Mouse (Mus musculus) stomach, postnatal 0 days (tissue): ENCODE measurements around the gene Xkr7.

Experiments
- CTCF ChIP-seq: IDR thresholded peaks from 2 replicates; pipeline ENCODE4 v1.5.1; 2016; ENCODE audit warnings: antibody characterized with exemption, low read depth, mild to moderate bottlenecking, moderate library complexity
- EP300 ChIP-seq: optimal IDR thresholded peaks from 2 replicates; pipeline ENCODE3; 2016; ENCODE audit warnings: antibody characterized with exemption

- TF ChIP-seq CTCF (no peak), EP300 (no peak)
These were observed 40.1 kb upstream of the Xkr7 start for GRCm38 (mm10) chr2:152991529-152991928.
